Mouse (Mus musculus) kidney, postnatal 10 days (tissue): ENCODE data around the gene Slc9a2.

Source experiments
- DNase-seq: peaks from one replicate; pipeline ENCODE4 v3.0.0; 2021; ENCODE audit warnings: mixed read lengths

The Slc9a2 gene

DNA sequence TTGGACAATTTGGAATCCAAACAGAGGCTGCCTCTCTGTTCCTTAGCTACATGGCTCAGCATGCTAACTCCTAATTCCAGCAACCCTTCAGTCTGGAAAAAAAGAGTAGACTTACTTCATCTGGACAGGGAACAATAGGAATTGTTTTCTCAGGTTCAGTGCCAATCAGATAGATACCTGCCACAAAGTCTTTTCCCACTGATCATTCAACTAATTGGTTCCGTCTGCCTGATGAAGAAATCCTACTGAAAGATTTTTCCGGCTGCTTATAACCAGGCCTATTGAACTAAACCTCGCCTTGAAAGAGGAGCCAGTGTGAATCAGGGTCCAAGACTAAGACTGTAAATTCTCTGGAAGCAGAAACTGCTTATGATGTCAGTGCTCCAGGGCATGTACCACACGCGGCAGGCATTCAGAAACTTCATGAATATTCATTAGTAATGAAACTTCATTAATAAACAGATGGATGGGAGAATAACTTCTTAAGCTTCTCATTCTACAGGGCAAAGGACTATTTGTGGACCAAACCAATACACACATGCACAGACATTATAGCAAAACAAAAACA, 109.4 kb downstream of the Slc9a2 start:
- DNase-seq, result peak; percentile 15

GRCm38 (mm10) chr1:40790324-40791141, 110.2 kb downstream of the Slc9a2 start, which contains the start of gene Mfsd9:
Mfsd9 (minus strand) TSS chr1:40790687.
- peak; percentile 96 for DNase-seq

DNA sequence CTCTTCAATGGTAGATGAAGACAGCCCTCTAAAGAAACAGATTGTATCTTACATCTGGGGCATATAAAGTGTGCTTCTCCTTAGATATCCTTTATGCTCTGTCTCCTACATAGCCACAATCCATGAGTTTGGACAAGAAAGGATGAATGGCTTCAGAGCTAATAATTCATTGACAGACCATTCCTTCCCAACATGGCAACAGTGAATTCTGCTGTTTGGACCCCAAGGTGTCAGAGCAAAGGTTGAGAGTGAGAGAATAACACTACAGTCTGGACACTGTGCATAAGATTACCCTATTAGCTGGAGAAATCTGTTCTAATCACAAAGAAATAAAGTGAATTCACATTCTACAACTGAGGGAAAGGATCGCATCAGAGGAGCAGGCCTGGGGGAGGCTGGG, 115.1 kb downstream of the Slc9a2 start:
- no peak for DNase-seq

- DNase-seq, result peak; percentile 78
Observed at GRCm38 (mm10) chr1:40797348-40797747, 117.0 kb downstream of the Slc9a2 start.

- no peak for DNase-seq
Observed at GRCm38 (mm10) chr1:40799121-40799520, 118.7 kb downstream of the Slc9a2 start.

DNA sequence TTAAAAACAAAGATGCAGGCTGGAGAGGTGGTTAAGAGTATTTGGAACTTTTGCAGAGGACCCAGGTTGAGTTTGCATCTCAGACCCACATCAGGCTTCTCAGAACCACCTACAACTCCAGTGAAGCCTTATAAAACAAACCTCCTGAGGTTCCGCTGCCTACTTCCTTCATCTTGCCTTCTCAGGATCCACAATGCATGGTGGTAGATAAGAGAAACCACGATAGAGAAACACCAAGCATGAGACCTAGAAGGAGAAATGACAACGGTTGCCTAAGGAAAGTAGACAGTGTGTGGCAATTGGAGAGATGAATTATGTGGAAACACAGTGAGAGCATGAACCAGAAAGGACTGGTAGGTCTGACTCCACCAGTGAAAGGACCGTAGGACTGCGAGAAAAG, 120.5 kb downstream of the Slc9a2 start:
- DNase-seq, result no peak

- peak; percentile 72 for DNase-seq
Observed at GRCm38 (mm10) chr1:40802759-40803158, 122.4 kb downstream of the Slc9a2 start.

DNA sequence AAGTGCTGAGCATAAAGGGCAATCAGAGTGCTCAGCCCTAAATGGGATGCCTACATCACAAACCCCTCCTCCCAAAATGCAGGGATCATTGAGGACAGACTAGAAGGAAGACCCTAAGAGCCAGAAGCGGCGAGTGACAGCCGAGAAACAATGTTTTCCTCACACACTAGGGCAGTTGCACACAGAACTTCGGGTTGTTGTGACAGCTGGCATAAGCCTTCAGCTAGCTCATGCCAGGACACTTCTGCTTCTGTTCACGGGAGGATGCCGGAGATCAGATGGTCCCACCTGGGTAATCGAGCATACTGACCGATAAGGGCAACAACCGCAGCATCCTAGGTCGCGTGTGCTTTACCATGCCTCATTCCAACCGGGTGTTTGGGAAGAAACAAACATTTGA, 123.7 kb downstream of the Slc9a2 start:
- DNase-seq, result no peak

- peak; percentile 50 for DNase-seq
Observed at GRCm38 (mm10) chr1:40805351-40805750, 125.0 kb downstream of the Slc9a2 start, which contains the start of gene Tmem182. Tmem182 (plus strand) TSS chr1:40805601.

DNA sequence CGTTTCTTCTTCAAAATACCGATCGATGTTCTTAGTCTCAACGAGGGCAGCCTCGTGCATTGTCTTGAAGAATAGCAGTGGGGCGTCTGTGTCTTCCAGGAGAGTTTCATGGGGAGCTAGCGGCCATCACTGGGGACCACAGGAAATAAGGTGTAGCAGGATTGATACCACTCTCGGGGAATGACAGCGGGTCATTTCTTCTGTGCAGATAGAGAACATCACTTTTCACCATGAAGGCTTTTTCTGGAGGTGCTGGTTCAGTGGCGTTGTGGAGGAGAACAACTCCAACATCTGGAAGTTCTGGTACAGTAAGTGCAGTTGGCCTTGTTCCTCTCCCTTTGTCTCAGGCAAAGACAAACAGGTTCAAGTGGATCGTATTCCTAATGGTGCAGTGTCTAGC, 125.5 kb downstream of the Slc9a2 start:
- DNase-seq, result no peak

DNA sequence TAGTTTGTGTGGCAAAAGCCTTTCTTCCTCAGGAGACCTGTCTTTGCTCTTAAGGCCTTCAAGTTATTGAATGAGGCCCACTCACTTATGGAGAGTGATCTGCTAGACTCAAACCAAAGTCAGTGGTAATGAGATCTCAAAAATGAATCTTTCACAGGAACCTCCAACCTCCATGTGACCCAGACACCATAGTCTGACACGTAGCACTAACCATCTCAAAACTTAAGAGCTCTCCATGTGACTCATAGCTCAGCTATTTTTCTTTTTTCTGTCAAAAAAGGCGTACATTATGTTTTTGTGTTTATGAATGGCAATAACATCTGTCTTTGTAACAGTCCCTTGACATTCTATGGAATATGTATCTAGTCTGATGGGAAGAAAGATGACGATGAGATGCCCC, 128.3 kb downstream of the Slc9a2 start:
- DNase-seq, result no peak

- peak; percentile 31 for DNase-seq
Observed at GRCm38 (mm10) chr1:40815071-40815845, 134.9 kb downstream of the Slc9a2 start.
